Mouse (Mus musculus) spleen, postnatal 36 days (tissue): Measurements from ENCODE around the gene Nqo1.

Source experiments
- DNase-seq, 2 experiments: peaks; one replicate each; pipeline ENCODE4 v3.0.0; 2022; ENCODE audit warnings: low spot score in 2 of 2, mixed read lengths in 1 of 2

Nqo1 gene

DNA sequence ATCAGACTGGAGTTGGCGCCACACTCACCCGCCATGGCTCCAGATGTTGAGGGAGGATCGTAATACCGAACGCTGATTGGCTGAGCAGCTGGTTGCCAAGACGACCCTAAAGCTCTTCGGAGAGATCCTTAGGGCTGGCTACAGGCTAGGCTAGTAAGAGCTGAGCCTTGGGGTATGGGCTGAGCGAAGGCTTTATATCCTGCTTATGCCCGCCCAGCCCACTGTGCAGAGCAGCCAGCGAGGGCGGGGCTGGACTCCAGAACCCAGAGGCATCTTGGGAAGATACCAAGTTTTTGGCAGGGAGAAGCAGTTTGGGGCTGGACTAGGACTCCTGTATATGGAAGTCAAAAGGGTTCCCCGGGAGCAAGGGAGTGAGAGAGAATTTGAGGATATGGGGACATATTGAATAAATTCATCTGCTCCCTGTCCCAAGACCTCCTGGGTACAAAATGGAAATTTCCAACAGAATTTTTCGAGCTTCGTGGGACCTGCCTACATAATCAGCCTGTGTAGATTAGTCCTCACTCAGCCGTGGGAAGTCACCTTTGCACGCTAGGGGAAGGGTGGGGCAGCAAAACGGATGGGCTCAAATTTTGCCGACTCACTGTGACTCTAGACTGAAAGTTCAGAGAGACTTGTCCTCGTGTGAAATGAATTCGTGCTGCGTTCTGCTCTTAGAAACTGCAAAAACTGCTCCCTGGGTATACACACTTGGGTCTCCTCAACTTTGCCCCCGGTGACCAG lies at the start of gene Nqo1:
Nqo1 (minus strand) TSS at position 169 of the 744 bp plus-strand sequence.
- peak; percentile 57 to 72 for DNase-seq

DNA sequence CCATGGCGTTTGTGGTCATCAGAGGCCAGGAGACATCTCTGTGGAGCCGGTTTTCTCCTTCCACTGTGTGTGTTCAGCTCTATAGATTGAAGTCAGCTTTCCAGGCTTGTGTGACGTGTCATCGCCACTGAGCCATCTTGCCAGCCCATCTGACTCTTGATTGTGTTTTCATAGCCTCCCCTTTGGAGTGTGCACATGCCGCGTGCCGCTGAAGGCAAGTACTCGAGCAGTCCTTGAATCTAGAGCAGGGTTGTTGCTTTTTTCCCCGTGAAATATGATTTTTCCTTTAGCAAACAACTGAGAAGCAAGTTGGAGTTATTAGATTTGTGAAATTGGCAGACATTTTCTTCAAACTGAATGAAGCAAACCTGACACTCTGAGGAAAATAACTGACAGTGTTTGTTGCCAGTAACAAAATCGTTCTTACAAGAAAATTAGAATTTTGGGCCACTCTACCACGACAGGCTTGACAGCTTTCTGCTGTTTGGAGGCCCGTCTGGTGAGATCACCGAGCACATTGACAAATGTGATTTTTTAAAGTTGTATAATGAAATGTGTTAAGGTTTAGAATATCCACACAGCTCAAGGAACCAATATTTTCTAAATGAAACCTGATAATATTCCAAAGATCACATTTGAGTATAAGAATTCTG lies 48.5 kb upstream of the Nqo1 start:
- DNase-seq = no peak

DNA sequence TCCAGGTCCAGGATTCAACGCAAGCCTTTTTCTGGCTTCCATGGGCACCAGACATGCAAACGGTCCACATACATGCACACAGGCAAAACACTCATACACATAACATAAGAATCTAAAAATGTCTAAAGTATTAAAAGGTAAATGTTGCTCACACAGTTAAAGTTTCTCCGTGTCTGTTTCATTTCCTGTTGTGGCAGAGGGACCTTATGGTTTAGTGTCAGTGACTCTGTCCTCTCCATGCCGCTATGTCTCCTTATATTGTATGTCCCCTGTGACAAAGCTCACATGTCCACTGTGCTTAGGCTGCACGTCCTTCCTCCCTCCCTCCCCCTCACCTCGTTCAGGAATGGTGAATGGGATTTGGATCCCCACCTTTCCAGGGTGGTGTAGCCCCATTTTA lies 46.6 kb upstream of the Nqo1 start:
- DNase-seq = no peak

DNA sequence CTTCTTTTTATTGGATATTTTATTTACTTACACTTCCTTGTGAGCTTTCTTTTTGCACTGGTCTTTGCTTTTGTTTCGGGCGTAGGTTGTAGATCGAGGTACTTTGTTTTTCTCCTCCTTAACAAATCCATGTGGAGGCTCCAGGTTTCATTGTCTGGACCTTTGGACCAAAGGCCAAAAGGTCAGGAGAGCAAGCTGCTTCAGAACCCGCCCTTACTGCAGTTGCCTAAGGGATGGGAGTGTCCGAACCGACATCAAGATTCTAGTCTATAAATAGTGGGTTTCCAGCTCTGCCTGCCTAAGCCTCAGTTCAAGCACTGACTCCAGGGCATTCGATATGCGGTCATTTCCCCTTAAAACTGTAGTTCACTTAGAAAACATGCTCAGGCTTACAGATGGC lies 46.1 kb upstream of the Nqo1 start:
- no peak for DNase-seq

DNA sequence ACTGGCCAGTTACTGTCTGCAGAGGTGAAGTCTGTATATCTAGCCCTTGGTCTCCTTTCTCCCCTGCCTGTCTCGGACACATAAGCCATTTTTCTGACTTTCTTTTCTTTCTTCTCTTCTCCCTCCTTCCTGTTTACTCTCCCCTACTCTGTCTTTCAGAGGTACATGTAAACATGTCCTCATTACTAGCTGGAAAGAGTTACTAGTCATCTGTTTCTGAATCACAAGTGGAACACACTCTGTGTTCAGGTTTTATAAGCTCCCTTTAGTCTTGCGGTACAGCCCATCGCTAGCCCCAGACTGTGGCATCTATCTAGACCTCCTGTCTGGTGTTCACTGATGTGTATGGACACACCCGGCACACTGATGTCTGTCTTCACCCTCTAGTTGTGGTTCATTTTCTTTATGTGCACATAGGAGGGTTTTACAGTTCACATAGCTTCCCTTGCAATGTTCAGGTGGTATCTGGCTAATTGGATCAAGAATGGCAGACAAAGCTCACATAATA lies 45.4 kb upstream of the Nqo1 start:
- no peak for DNase-seq

DNA sequence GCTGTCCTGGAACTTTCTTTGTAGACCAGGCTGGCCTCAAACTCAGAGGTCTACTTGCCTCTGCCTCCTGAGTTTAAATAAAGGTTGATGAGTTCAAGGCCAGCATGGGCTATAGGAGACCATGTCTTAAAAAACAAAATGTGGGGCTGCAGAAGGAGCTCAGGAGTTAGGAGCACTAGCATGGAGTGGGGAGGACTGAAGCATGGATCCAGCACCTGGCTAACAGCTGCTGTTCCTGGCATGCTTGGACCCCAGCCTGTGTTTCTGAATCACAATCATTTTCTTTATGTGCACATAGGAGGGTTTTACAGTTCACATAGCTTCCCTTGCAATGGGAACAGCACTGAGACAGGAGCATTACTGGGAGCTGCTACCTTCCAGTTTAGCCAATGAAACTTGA lies 44.7 kb upstream of the Nqo1 start:
- DNase-seq = no peak

DNA sequence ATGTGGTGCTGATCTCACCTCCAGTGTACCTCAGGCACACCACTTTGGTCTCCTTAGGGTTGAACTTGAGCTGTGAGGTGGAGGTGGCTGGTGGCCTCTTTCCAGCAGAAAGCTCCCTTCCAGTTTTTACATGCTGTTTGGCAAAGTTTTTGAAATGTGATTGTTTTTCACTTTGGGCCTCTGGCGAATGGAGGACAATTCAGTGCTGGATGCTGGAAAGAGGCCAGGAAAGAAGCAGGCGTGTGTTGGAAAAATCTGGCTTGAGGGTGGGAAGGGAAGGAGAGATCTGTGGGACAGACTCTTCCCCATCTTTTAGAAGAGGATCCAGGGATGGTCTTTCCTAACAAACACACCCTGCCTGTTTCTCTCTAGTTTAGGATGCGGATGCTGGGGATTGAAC lies 41.6 kb upstream of the Nqo1 start:
- DNase-seq = no peak

DNA sequence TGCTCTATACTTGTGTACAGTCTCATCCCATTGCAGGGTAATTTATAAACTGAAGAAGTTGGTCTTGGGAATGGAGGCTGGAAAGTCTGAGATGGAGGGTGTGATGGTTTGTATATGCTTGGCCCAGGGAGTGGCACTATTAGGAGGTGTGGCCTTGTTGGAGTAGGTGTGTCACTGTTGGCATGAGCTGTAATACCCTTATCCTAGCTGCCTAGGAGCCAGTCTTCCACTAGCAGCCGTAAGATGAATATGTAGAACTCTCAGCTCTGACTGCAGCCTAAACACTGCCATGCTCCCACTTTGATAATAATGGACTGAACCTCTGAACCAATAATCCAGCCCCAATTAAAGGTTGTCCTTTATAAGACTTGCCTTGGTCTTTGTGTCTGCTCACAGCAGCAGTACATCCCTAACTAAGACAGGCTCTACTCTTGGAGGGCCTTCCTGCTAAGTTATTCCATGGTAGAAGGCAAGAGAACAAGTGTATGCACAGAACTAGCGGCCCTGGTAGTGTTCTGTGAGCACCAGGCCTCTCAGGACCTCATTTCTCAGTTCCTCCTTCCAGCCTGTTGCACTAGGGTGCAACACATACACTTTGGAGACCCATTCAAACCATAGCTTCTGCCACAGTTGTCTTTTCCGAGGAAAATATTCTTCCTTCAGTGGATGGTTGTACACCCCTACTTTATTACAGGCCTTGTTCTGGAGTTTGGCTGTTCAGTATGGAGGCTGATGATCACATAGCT lies 37.0 kb upstream of the Nqo1 start:
- peak; percentile 21 to 39 for DNase-seq

DNA sequence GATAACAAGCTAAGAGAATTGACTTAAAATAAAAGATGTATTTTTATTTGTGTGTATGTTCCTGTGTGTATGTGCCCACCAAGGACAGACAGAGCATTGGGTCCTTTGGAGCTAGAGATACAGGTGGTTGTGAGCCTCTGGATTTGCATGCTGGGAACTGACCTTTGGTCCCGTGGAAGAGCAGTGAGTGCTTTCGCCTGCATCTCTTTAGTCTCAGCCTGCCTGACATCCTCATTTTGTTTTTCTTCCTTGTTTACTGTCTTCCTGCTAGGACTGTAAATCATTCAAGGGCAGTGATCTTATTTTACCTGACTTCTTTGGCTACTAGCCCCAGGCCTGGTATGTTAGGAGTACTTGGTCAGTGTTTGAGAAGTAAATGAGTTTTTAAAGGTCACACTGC lies 34.7 kb upstream of the Nqo1 start:
- DNase-seq = no peak

DNA sequence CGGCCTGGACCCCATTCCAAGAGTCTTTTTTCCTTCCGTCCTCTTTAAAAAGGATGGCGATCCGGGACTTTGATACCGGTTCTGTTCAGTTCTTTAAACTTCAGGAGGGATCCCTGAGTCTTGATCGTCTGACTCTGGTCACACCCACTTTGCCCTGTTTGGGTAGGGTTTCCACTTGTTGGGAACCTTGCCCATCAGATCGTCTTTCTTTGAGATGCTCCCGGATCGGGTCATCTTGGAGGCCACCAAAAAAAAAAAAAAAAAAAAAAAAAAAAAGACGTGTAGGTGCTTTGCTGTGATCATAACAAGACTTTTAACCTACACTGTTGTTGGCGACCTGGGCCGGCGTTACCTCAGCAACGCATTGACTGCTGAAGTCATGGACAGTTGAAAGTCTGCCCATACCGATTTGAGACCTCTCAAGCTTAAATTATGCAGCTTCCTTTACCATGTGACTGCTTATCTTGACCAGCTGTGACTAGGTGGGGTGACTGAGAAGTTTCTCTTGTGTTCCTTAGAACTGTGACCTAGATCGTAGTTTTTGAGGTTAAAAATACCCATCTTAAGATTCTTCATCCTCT lies 33.9 kb upstream of the Nqo1 start:
- DNase-seq = peak; percentile 42 to 74

DNA sequence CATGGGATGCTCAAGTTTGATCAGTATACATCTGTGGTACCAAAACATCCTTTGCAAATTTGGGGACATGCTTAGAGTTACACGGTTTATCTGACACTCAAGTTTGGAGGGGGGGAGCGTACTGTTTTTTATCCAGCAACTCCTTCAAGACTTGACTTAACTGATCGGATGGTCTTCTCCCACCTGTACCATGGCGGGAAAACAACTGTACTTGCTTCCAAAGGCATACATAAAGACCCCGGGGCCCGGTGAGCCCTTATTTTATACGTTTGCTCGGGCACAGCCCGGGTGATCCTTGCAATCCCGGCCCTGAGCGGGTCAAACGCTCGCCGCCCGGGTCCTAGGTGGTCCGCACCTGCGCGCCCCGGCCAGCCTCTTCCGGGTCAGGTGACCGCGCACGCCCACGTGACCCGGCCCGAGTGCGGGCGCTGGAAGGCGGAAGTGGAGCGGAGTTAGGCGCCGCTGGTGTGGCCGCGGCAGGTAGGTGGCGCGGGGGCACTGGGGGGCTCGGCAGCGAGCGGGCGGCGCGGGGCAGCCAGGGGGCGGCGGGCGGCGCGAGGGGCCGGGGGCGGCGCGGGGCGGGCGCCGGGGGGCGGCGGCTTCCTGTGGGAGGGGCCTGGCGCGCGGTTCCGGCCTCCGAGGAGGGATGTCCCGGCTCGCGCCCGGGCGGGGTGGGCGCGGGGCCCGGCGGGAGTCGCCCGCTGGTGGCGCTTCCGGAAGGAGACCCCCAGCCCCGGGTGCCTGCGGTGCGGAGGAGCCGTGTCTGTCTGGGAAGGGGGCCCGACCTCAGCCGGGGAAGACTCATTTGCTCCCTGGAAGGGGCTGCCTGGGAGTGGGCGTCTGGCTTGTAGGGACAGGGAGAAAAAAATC lies 33.2 kb upstream of the Nqo1 start, which contains the start of gene Wwp2:
Wwp2 (plus strand) TSS at position 404 of the 870 bp plus-strand sequence.
- DNase-seq = peak; percentile 79 to 84

DNA sequence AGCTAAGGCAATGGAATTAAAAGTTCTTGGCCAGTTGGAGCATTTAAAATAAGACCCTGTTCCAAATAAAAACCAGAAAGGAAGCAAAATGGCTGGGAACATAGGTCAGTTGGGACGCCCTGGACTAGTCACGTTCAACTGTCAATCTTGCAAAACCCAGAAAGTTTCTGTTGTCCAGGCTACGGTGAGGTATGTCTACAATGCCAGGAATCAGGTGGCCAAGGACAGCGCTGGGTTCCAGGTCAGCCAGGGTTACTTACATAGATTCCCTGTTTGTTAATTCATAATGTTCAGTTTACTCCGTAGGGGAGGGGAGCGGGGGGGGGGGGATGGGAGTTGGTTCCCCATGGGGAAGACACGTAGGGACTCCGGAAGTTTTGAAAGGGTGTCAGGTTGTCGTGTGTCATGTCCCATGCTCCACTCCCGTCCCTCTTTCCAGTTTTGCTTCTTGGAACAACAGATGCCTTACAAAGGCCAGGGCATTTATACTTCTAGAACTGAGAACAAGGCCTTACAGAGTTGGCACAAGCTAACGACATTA lies 32.5 kb upstream of the Nqo1 start:
- DNase-seq = no peak

DNA sequence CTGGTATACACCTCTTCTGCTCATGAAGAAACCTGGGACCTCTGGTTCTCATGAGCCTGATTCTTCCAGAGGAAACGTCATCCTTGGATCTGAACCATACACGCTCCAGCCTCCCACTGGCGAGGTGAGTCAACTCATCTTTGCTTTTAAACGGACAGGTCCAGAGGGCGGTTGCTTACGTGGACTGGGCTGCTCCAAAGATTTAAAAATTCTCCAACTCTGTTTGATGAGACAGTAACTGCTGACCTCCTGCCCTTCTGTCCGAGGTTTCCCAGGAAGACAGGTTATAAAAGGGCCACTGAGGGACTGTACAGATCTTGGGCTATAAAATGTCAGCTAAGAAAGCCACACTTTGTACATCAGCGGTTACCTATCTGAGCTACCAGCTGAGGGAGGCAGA lies 27.8 kb upstream of the Nqo1 start:
- no peak for DNase-seq

DNA sequence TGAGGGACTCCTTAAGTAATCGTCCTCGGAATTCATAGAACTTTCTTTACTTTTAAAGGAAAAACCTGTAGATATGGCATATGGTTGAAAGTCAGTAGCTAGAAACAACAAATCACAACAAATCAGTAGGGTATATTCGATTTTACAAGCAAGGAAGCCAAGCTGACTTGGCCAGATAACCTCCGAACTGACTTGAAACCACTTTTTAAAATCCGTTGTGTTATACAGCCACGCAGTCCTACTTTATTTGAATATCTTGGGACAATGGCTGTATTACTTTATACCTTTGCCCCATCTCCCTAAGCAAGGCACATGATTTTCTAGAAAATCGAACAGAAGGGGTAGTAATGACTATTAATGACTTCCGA lies 22.2 kb upstream of the Nqo1 start:
- no peak for DNase-seq

DNA sequence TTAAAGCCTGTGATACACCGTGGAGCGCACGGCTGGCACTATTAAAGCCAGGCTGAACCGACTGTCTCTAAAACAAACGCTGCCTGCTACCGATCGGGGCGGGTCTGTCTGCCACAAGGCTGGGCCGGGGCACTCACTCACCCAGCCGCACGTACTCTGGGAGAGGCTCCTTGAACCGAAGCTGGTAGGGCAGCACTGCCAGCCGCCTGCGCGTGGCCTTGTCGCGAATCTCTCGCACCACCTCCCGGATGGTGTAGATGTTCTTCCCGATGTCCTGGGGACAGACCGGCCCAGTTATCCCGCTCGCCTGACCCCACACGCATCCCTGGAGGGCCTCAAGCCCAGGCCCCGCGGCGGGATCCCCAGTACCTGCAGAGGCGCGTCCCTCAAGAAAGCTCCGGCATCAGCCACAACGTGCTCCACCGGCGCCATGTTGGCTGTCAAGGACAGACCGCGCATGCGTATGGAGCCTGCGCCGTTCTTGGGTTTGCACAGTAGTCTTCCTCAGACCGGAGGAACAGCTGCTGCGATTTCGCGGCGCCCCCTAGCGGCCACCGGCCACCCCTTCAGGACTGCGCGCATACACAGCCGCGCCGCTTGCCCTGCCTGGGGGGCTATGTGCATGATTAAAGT lies 21.7 kb upstream of the Nqo1 start, which contains the start of gene Nob1:
Nob1 (minus strand) TSS at position 455 of the 633 bp plus-strand sequence.
- peak; percentile 95 for DNase-seq

DNA sequence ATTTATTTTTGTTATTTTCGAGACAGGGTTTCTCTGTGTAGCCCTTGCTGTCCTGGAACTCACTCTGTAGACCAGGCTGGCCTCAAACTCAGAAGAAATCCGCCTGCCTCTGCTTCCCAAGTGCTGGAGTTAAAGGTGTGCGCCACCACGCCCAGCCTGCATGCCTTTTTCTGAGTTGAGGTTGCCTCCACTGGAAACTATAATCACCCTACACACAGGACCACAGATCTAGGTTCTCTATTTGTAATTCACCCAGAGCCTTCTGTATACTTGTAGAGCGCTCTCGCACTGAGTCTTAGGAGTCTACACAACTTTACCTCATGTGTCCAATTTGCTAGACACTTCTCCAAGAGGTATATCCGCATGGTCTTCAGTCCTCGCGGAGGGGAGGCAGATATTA lies 21.2 kb upstream of the Nqo1 start:
- DNase-seq = no peak

DNA sequence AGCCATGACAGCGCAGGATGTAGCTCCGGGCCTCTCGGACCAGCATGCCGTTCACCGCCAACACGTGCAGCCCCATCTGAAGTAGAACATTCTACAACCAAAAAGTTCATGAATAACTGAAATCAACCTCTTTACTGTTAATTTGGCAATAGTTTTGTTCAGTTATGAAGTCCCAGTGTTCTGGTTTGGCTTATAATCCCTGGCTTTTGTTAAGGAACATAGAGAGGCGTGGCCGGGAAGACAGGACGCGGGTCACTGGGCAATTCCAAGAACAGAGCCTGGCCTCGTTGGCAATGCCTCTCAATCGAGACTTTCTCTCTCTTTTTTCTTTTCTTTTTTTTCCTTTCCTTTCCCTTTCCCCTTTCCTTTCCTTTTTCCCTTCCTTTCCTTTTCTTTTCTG lies 14.0 kb upstream of the Nqo1 start:
- no peak for DNase-seq

DNA sequence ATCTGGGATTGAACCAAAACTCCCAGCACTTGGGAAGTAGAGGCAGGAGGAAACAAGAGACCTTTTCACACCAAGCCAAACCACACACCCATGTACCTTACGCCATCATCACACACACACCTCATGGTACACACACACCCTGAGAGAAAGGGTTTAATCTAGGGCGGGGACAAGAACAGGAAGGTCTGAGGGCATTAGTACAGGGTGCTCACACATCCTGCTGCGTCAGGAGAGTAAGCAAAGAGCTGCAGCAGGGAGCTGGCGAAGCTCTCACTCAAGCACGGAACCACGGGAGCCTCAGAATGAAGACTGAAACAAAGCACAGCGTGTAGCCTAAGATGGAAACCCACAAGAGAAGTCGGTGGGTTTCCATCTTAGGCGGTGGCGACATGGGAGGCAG lies 10.9 kb upstream of the Nqo1 start:
- DNase-seq = no peak

DNA sequence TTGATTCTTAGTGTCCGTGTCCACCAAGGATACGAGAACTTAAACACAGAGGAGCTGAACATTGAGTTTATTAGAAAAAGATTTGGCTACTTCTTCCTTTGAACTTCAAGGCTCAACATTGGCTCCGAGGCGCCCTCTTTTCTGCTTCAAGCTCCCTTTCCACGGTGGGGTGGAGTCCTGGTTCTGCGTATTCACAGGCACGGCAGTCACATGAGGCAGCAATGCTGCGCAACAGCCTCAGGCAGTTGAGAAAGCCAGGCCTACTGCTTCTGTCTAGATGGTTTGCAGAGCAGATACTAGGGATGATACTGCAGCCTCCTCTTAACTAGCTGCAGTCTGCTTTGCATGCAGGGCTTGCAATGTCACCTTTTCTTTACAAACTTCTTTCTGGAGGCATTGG lies 9.5 kb upstream of the Nqo1 start:
- no peak for DNase-seq

DNA sequence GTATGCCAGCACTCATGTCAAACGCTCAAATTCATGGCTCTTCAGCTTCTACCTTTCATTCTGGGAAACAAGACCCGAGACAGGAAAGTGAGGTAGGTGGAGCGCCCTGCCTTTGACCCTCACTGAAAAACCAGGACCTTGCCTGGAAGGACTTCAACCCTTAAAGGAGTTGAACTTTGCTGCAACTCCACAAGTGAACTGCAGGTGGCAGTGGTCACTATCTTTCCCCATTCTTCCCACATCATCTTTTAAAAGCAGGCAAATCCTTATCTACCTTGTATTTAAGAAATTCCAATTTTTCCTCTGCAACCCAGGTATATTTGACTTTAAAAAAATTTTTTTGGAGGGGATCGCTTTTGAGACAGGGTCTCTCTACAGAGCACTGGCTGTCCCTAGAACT lies 8.4 kb upstream of the Nqo1 start:
- DNase-seq = no peak
